27 mouse cellular contexts compared by ENCODE assay signal in the genomic region with DNA sequence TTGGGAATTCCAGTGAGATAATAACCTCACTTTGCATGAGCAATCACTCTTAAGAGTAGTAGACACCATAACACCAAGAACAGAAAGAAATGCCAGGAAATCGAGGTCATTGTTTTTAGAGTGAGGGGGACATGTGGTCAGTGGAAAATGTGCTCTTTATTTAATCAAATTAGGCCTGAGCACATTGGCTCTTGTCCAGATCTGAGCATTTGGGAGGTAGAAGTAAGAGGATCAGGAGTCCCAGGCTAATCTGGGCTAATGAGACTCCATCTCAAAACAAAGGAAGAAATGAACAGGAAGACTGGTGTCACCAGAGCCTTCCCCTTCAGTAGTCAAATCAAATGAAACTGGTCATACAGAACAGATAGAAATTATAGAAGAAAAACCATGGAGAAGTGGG. TPM values are rescaled to one million over a fixed set of nuclear protein-coding genes. Genes with fewer than 3 reads are reported as not detected.
DNase-seq lines count a peak whose midpoint lies in the region; ATAC-seq and TF ChIP-seq lines count a peak whose summit lies in the region.
"Had no signal": no experiment of that assay in that cellular context is flagged by ENCODE, and none has a peak within 500 bp of the region (broad histone marks: within the 10 kb centered on the region; RNA-seq: fewer than 3 reads in every experiment).

No protein-coding gene starts in this region.

- DNase-seq in lung, embryonic 14.5 days, result peak; percentile 7
- no peak for DNase-seq in lung, postnatal 36 days
- peak; percentile 26 for DNase-seq in brain, embryonic 14.5 days (ENCODE audit: low read depth)
- DNase-seq in retina, postnatal 1 day, result peak; percentile 90
- no peak for DNase-seq in cerebellum, adult 8-10 months
- DNase-seq in layer of hippocampus, postnatal 10 days (ENCODE audit: low spot score in 2 of 2), result no peak
- DNase-seq: adrenal gland, adult 2 months; adrenal gland, postnatal 10 days; adrenal gland, postnatal 25 days; cerebellum, adult 11-12 months; cerebellum, adult 2 months; cerebellum, adult 9-11 months; cerebellum, postnatal 14 days; cerebellum, postnatal 36 days; embryo, embryonic 11 days had no signal

- H3K9ac ChIP-seq in lung, embryonic 14.5 days, result no peak overlapping the region
- H3K9ac ChIP-seq: embryonic facial prominence, embryonic 13.5 days; embryonic facial prominence, embryonic 15.5 days; forebrain, embryonic 12.5 days had no signal

- H3K9me3 ChIP-seq in lung, embryonic 14.5 days (ENCODE audit: low read depth, low read length), result no peaks in the 10 kb centered on the region
- H3K9me3 ChIP-seq: embryonic facial prominence, embryonic 13.5 days; embryonic facial prominence, embryonic 15.5 days; forebrain, embryonic 10.5 days; forebrain, embryonic 12.5 days; G1E had no signal

- TF ChIP-seq CTCF in lung, embryonic 14.5 days (IDR thresholded peaks at IDR 0.05; ENCODE audit: low read depth), result no peak
- no peak for TF ChIP-seq CTCF in brain, embryonic 14.5 days (IDR thresholded peaks at IDR 0.05; ENCODE audit: borderline replicate concordance, extremely low read depth, insufficient read depth, insufficient read length)

- H3K4me1 ChIP-seq in lung, embryonic 14.5 days (ENCODE audit: insufficient read depth), result no peaks in the 10 kb centered on the region
- H3K4me1 ChIP-seq: embryonic facial prominence, embryonic 13.5 days; embryonic facial prominence, embryonic 15.5 days; forebrain, embryonic 10.5 days; forebrain, embryonic 12.5 days had no signal

- H3K4me2 ChIP-seq in lung, embryonic 14.5 days, result no peak overlapping the region
- H3K4me2 ChIP-seq: embryonic facial prominence, embryonic 13.5 days; embryonic facial prominence, embryonic 15.5 days; forebrain, embryonic 12.5 days had no signal

- no peak for ATAC-seq in lung, embryonic 14.5 days (ENCODE audit: insufficient read depth)
- no peak for ATAC-seq in CD4-positive, CD25-positive, alpha-beta regulatory T cell, adult 4 months
- ATAC-seq: forebrain, embryonic 14.5 days; forebrain, embryonic 16.5 days had no signal

- WGBS in lung, embryonic 14.5 days, result 58% methylated on average over 1 of the region's 1 CpGs

- TF ChIP-seq POLR2A in brain, embryonic 14.5 days (IDR thresholded peaks at IDR 0.05; ENCODE audit: borderline replicate concordance, extremely low read depth, insufficient read depth, insufficient read length, poor library complexity, severe bottlenecking), result no peak

- no peaks in the 10 kb centered on the region for H3K36me3 ChIP-seq in lung, embryonic 14.5 days (ENCODE audit: insufficient read depth)
- H3K36me3 ChIP-seq: embryonic facial prominence, embryonic 13.5 days; embryonic facial prominence, embryonic 15.5 days; forebrain, embryonic 10.5 days; forebrain, embryonic 12.5 days; G1E had no signal

- H3K27me3 ChIP-seq in lung, embryonic 14.5 days (ENCODE audit: insufficient read depth, low read length), result no peaks in the 10 kb centered on the region
- H3K27me3 ChIP-seq: CH12.LX had no signal

- H3K27ac ChIP-seq in lung, embryonic 14.5 days (ENCODE audit: low read depth), result no peak overlapping the region
- H3K27ac ChIP-seq: embryonic facial prominence, embryonic 13.5 days; embryonic facial prominence, embryonic 15.5 days; forebrain, embryonic 10.5 days; forebrain, embryonic 12.5 days had no signal

- no peak overlapping the region for H3K4me3 ChIP-seq in lung, embryonic 14.5 days (ENCODE audit: low read depth, low read length)
- H3K4me3 ChIP-seq: embryonic facial prominence, embryonic 13.5 days; embryonic facial prominence, embryonic 15.5 days; erythroblast, embryonic 14.5 days; forebrain, embryonic 10.5 days; forebrain, embryonic 12.5 days had no signal

RNA-seq across cellular contexts. Expression of a gene that starts 31.3 kb away (rescaled TPM):
- polyA plus RNA-seq in lung, embryonic 14.5 days (2014; fragmentation: Nextera tagmentation; extraction: Ambion mirVana), result 5.4 and 6.1 TPM in 2 replicates
- 0.66 and 2.1 TPM in 2 replicates for polyA plus RNA-seq in brain, embryonic 14.5 days (2012; rRNA removed)
- not detected for polyA plus RNA-seq in CD4-positive, CD25-positive, alpha-beta regulatory T cell, adult 4 months (2017; shearing (Covaris generic))
- 1 to 10 TPM in 1 of 2 experiments, under 1 TPM in 1; 0.76 to 1.3 TPM for total RNA-seq in layer of hippocampus, postnatal 10 days (2021)
- total RNA-seq: CH12.LX; common myeloid progenitor, adult 5-6 weeks; G1E had no signal
- polyA plus RNA-seq: G1E had no signal

RNA-seq across cellular contexts. Expression of a gene that starts 41.3 kb away (rescaled TPM):
- 186 and 189 TPM in 2 replicates for polyA plus RNA-seq in lung, embryonic 14.5 days (2014; fragmentation: Nextera tagmentation; extraction: Ambion mirVana)
- 125 and 129 TPM in 2 replicates for polyA plus RNA-seq in brain, embryonic 14.5 days (2012; rRNA removed)
- polyA plus RNA-seq in CD4-positive, CD25-positive, alpha-beta regulatory T cell, adult 4 months (2017; shearing (Covaris generic)), result 1 to 10 TPM; 5.8 to 6.0 TPM
- 10 to 100 TPM; 52.5 to 57.0 TPM for total RNA-seq in layer of hippocampus, postnatal 10 days (2021)
- total RNA-seq: G1E had no signal
- polyA plus RNA-seq: erythroblast, embryonic 14.5 days; G1E had no signal

RNA-seq across cellular contexts. Expression of a gene that starts 42.1 kb away (rescaled TPM):
- polyA plus RNA-seq in lung, embryonic 14.5 days (2014; fragmentation: Nextera tagmentation; extraction: Ambion mirVana), result 5.1 and 6.7 TPM in 2 replicates
- polyA plus RNA-seq in brain, embryonic 14.5 days (2012; rRNA removed), result 0.47 and 0.77 TPM in 2 replicates
- 1 to 10 TPM; 2.1 to 3.0 TPM for polyA plus RNA-seq in CD4-positive, CD25-positive, alpha-beta regulatory T cell, adult 4 months (2017; shearing (Covaris generic))
- 1 to 10 TPM in 1 of 2 experiments, under 1 TPM in 1; 0.32 to 1.0 TPM for total RNA-seq in layer of hippocampus, postnatal 10 days (2021)
- polyA plus RNA-seq: C2C12; erythroblast, embryonic 14.5 days; G1E had no signal

Comparison
In these comparisons a context has a peak if more than half of its experiments do, and no peak if none do; other contexts are left out.
1. DNase-seq: peak in lung, embryonic 14.5 days (single experiment), brain, embryonic 14.5 days (single experiment) and retina, postnatal 1 day (single experiment); none in lung, postnatal 36 days (single experiment), cerebellum, adult 8-10 months (single experiment) and layer of hippocampus, postnatal 10 days (0 of 2).
2. RNA of a gene that starts 41.3 kb away (polyA plus RNA-seq): 186 to 189 TPM in lung, embryonic 14.5 days and 125 to 129 TPM in brain, embryonic 14.5 days; 5.8 to 6.0 TPM in CD4-positive, CD25-positive, alpha-beta regulatory T cell, adult 4 months; every median in the first group is over 10 times any median in the second.